Mouse (Mus musculus) bone marrow, adult 2 months (tissue): Measurements from ENCODE around the gene Ttf2.

ENCODE experiments used
- CTCF ChIP-seq: fragments of 200-500 bp; IDR thresholded peaks from 2 replicates; pipeline ENCODE4 v1.5.1; 2011; ENCODE audit warnings: low read length, control low read depth; ENCODE audit not compliant: control insufficient read depth, insufficient read depth
- POLR2A ChIP-seq: fragments of 200-500 bp; IDR thresholded peaks from 2 replicates; pipeline ENCODE4 v1.6.1; 2011; ENCODE audit warnings: low read depth, mild to moderate bottlenecking, control low read depth, low read length, borderline replicate concordance; ENCODE audit not compliant: control insufficient read depth

DNA sequence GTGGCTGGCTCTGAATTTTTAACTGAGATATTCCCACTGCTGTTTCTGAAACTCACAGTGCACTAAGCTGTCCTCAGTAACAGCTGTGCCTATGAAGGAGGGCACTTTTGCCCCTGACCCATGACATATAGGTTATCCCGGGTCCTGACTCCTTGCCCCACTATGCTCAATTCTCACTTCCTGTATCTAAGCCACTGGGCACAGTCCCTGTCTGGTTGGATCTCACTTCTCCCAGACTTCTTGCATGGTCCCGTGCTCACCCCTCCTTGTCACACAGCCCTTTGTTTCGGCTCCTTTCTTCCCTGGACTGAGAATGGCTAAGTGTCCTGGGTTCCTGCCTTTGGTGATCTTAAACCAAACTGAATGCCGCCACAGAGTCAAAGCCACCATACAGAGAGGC is 24.8 kb upstream of the Ttf2 start:
- TF ChIP-seq CTCF = no peak
- TF ChIP-seq POLR2A = no peak
